Mouse (Mus musculus) subcutaneous adipose tissue, adult 2 months (tissue): ENCODE measurements around the gene Fus. TPM values are rescaled to one million over a fixed set of nuclear protein-coding genes. Genes with fewer than 3 reads are reported as not detected.

ENCODE experiments used
- polyA plus RNA-seq: library from polyadenylated mRNA; depleted of rRNA; stranded (reverse); fragments of >200 nt; gene quantifications from 2 replicates; pipeline ENCODE4 v1.2.3, GENCODE M21; 2012; ENCODE audit warnings: low replicate concordance; rRNA removed

The Fus gene
- 242 and 409 TPM in 2 replicates for polyA plus RNA-seq

GRCm38 (mm10) chr7:127967004-127967921 is at the start of gene Fus:
Gene Fus, plus strand, starts transcription at chr7:127967457.

GRCm38 (mm10) chr7:127929923-127930322 is 37.3 kb upstream of the Fus start, which contains the start of gene Prss8:
Gene Prss8, minus strand, starts transcription at chr7:127930104.

GRCm38 (mm10) chr7:127946470-127947023 is 20.7 kb upstream of the Fus start, which contains the start of gene Prss36:
Gene Prss36, minus strand, starts transcription at chr7:127946725.

GRCm38 (mm10) chr7:127993341-127993977 is 26.2 kb downstream of the Fus start, which contains the start of gene Pycard:
Gene Pycard, minus strand, starts transcription at chr7:127993867.

GRCm38 (mm10) chr7:128003688-128004087 is 36.4 kb downstream of the Fus start, which contains the start of gene Trim72:
Gene Trim72, plus strand, starts transcription at chr7:128003949.

Other genes starting within 250 kb of the Fus start
- gene Ctf2, start 235.3 kb upstream of the Fus start, polyA plus RNA-seq, result 0.06 TPM in 1 of 2 replicates, not detected in the other
- 14.2 and 40.4 TPM in 2 replicates for gene Fbxl19, start 222.9 kb upstream of the Fus start, polyA plus RNA-seq
- 41.3 and 59.8 TPM in 2 replicates for gene Orai3, start 197.6 kb upstream of the Fus start, polyA plus RNA-seq
- 9.2 and 15.6 TPM in 2 replicates for gene Setd1a, start 190.8 kb upstream of the Fus start, polyA plus RNA-seq
- gene Gm49388, start 181.8 kb upstream of the Fus start, polyA plus RNA-seq, result not detected in 2 replicates
- gene Hsd3b7, start 166.9 kb upstream of the Fus start, polyA plus RNA-seq, result 116 and 139 TPM in 2 replicates
- gene Stx4a, start 143.2 kb upstream of the Fus start, polyA plus RNA-seq, result 93.0 and 101 TPM in 2 replicates
- 26.2 and 31.8 TPM in 2 replicates for gene Stx1b, start 142.9 kb upstream of the Fus start, polyA plus RNA-seq
- gene Zfp646, start 91.2 kb upstream of the Fus start, polyA plus RNA-seq, result 12.4 and 27.7 TPM in 2 replicates
- gene Zfp668, start 90.6 kb upstream of the Fus start, polyA plus RNA-seq, result 4.4 and 8.0 TPM in 2 replicates
- gene Prss53, start 76.5 kb upstream of the Fus start, polyA plus RNA-seq, result 3.2 and 5.8 TPM in 2 replicates
- not detected in 2 replicates for gene Gm21974, start 72.0 kb upstream of the Fus start, polyA plus RNA-seq
- gene Vkorc1, start 71.8 kb upstream of the Fus start, polyA plus RNA-seq, result 258 and 271 TPM in 2 replicates
- 153 and 162 TPM in 2 replicates for gene Bckdk, start 63.4 kb upstream of the Fus start, polyA plus RNA-seq
- 17.5 and 22.7 TPM in 2 replicates for gene Kat8, start 54.9 kb upstream of the Fus start, polyA plus RNA-seq
- 0.29 and 50.1 TPM in 2 replicates for gene Prss8, start 37.4 kb upstream of the Fus start, polyA plus RNA-seq
- gene Prss36, start 20.7 kb upstream of the Fus start, polyA plus RNA-seq, result 27.9 and 44.9 TPM in 2 replicates
- 16.0 and 64.4 TPM in 2 replicates for gene Pycard, start 26.4 kb downstream of the Fus start, polyA plus RNA-seq
- 0.24 and 0.90 TPM in 2 replicates for gene Trim72, start 36.5 kb downstream of the Fus start, polyA plus RNA-seq
- 22.6 and 22.9 TPM in 2 replicates for gene Itgam, start 95.2 kb downstream of the Fus start, polyA plus RNA-seq
- 0.04 and 0.09 TPM in 2 replicates for gene Gm49368, start 95.2 kb downstream of the Fus start, polyA plus RNA-seq
- gene Itgax, start 162.1 kb downstream of the Fus start, polyA plus RNA-seq, result 4.9 and 10.0 TPM in 2 replicates
- gene Itgad, start 186.9 kb downstream of the Fus start, polyA plus RNA-seq, result 0.46 and 0.57 TPM in 2 replicates
- 0.67 and 1.5 TPM in 2 replicates for gene Cox6a2, start 238.9 kb downstream of the Fus start, polyA plus RNA-seq